Mouse (Mus musculus) CD4-positive, CD25-positive, alpha-beta regulatory T cell, adult 4 months (primary cell): ENCODE data around the gene Degs1. TPM values are rescaled to one million over a fixed set of nuclear protein-coding genes. Genes with fewer than 3 reads are reported as not detected.

ENCODE experiments used
- polyA plus RNA-seq, 2 experiments: library from polyadenylated mRNA; unstranded; fragments of 100-300 nt; shearing (Covaris generic); gene quantifications; one replicate each; pipeline ENCODE4 v1.2.1; 2017

The Degs1 gene
- polyA plus RNA-seq, 2 experiments from 2014 or later: 75.7 to 81.4 TPM

Other genes with a start within 250 kb of the Degs1 start
- gene Srp9, start 158.1 kb downstream of the Degs1 start, polyA plus RNA-seq: 100 to 1,000 TPM; 114 to 148 TPM
- under 1 TPM in 1 of 2 experiments, not detected in 1; 0.11 TPM for gene Vmn1r1, start 118.3 kb downstream of the Degs1 start, polyA plus RNA-seq
- 1 to 10 TPM; 4.1 to 8.2 TPM for gene Fbxo28, start 58.8 kb upstream of the Degs1 start, polyA plus RNA-seq
- gene Trp53bp2, start 126.4 kb upstream of the Degs1 start, polyA plus RNA-seq: 1 to 10 TPM; 8.5 to 8.9 TPM
- gene Capn2, start 234.8 kb upstream of the Degs1 start, polyA plus RNA-seq: 10 to 100 TPM; 38.3 to 52.4 TPM